Mouse (Mus musculus): ENCODE data around the gene Gm10382. TPM values are rescaled to one million over a fixed set of nuclear protein-coding genes. Genes with fewer than 3 reads are reported as not detected.
"Not testable (repeated sequence)": the region's sequence is repeated elsewhere in the genome, so short reads cannot be mapped to it uniquely, and the experiment has no call there.

The Gm10382 gene
- polyA plus RNA-seq, 1 experiment from 2014 or later, result 0.30 TPM

GRCm38 (mm10) chr5:125408842-125409241 is 19.7 kb downstream of the Gm10382 start:
- Histone ChIP-seq H3K4me2 (peak overlapping the region; percentile 50), H3K27ac (peak overlapping the region; percentile 19; the same call in 1 of the 2 replicates), H3K4me1 (replicated peaks) (peaks cover 24% of the 10 kb centered on the region), H3K9ac (no peak overlapping the region), H3K36me3 (no peaks in the 10 kb centered on the region), H3K27me3 (no peaks in the 10 kb centered on the region), H3K9me3 (replicated peaks) (no peaks in the 10 kb centered on the region), H3K4me3 (peak overlapping the region; percentile 42)
- no peak; the same call in 1 of the 2 replicates for ATAC-seq (replicated peaks; ENCODE audit: insufficient number of reproducible peaks, insufficient read depth, low FRiP score, low read depth)
- 2% methylated on average over 13 of the region's 13 CpGs for WGBS

DNA sequence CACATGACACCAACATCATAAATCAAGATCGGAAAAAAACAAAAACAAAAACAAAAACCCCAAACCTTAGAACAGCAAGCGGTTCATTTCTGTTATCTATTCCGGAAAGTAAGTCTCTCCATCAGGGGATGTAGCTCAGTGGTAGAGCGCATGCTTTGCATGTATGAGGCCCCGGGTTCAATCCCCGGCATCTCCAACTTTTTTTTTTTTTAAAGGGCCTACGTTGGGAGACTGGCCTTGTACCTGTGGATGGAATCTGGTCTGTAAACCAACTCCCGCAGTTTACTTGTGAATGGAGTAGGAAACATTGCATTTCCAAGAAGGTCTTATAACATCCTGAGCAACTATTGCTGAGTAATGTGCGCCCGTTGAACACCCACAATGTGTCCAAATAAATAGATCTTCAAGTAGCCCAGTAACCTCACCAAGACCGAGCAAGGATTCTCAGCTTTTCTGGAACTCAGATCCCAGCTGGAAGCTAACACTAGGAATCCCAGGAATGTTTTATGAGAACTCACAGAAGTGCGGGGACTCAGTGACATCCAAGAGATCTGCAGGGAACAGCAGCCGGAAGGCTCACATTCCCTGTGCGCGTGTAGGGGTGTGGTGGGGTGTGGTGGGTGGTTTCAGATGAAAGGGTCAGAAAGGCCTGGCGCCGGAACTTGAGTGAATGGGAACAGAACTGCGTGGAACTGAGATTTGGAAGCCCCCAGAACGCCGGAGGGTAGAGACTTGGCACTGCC is 20.4 kb downstream of the Gm10382 start:
- H3K27ac ChIP-seq, result no peak overlapping the region
- WGBS, result 14% methylated on average over 20 of the region's 20 CpGs

GRCm38 (mm10) chr5:125411972-125412530 is 22.9 kb downstream of the Gm10382 start:
- H3K36me3 ChIP-seq, result peaks cover 26% of the 10 kb centered on the region
- H3K4me3 ChIP-seq, result no peak overlapping the region
- no peak overlapping the region for H3K27ac ChIP-seq
- H3K9me3 ChIP-seq (replicated peaks), result no peaks in the 10 kb centered on the region
- WGBS, result 61% methylated on average over 5 of the region's 5 CpGs
- no peak overlapping the region for H3K9ac ChIP-seq
- no peak overlapping the region for H3K4me2 ChIP-seq
- H3K27me3 ChIP-seq, result no peaks in the 10 kb centered on the region
- peaks cover 16% of the 10 kb centered on the region for H3K4me1 ChIP-seq (replicated peaks)
- ATAC-seq (replicated peaks; ENCODE audit: insufficient number of reproducible peaks, insufficient read depth, low FRiP score, low read depth), result no peak

More for the DNA sequence above, 20.4 kb downstream of the Gm10382 start:
- ATAC-seq (replicated peaks; ENCODE audit: insufficient number of reproducible peaks, insufficient read depth, low FRiP score, low read depth), result no peak
- H3K9ac ChIP-seq, result no peak overlapping the region
- peak overlapping the region; percentile 42 for H3K4me3 ChIP-seq
- no peaks in the 10 kb centered on the region for H3K9me3 ChIP-seq (replicated peaks)
- H3K4me1 ChIP-seq (replicated peaks), result peaks cover 23% of the 10 kb centered on the region
- no peaks in the 10 kb centered on the region for H3K27me3 ChIP-seq
- H3K36me3 ChIP-seq, result peaks cover 1% of the 10 kb centered on the region
- peak overlapping the region; percentile 50 for H3K4me2 ChIP-seq

- H3K9me3 ChIP-seq (replicated peaks); ATAC-seq (replicated peaks; ENCODE audit: insufficient number of reproducible peaks, insufficient read depth, low FRiP score, low read depth); H3K27me3 ChIP-seq; H3K4me2 ChIP-seq; H3K27ac ChIP-seq; H3K4me3 ChIP-seq; H3K9ac ChIP-seq: not testable (repeated sequence)
- Histone ChIP-seq H3K4me1 (replicated peaks) (peaks cover 11% of the 10 kb centered on the region), H3K36me3 (peaks cover 31% of the 10 kb centered on the region)
- WGBS, result 87% methylated on average over 8 of the region's 8 CpGs
Measured at GRCm38 (mm10) chr5:125412536-125412935, 23.4 kb downstream of the Gm10382 start.

- Histone ChIP-seq H3K9ac (no peak overlapping the region), H3K4me1 (replicated peaks) (peaks cover 9% of the 10 kb centered on the region; the same call in 1 of the 2 replicates), H3K9me3 (replicated peaks) (no peaks in the 10 kb centered on the region), H3K4me3 (no peak overlapping the region), H3K36me3 (peaks cover 43% of the 10 kb centered on the region), H3K27me3 (no peaks in the 10 kb centered on the region), H3K27ac (peak overlapping the region; percentile 75), H3K4me2 (no peak overlapping the region)
- 41% methylated on average over 4 of the region's 4 CpGs for WGBS
- peak; percentile 41 for ATAC-seq (replicated peaks; ENCODE audit: insufficient number of reproducible peaks, insufficient read depth, low FRiP score, low read depth)
Measured at GRCm38 (mm10) chr5:125413763-125414162, 24.6 kb downstream of the Gm10382 start.

DNA sequence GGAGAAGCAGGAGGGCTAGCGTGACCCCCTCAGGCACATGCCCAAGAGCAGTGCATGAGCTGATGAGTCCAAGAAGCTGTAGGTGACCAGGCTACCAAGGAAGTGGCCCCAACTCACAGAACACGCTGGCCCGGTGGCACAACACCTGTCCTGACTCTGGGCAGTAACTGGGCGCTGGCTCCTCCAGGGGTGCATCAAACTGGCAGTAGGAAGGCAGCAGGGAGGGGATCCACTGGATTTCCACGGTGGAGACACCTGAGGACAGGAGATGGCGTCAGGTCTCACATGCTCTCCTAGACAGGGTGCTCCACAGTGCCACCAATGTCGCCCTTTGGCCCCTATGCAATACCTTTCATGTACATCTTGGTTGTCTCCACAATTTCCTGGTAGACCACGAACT is 27.1 kb downstream of the Gm10382 start:
- Histone ChIP-seq H3K4me2 (no peak overlapping the region), H3K4me3 (no peak overlapping the region), H3K27me3 (no peaks in the 10 kb centered on the region), H3K36me3 (peaks cover 64% of the 10 kb centered on the region), H3K4me1 (replicated peaks) (no peaks in the 10 kb centered on the region), H3K27ac (no peak overlapping the region), H3K9me3 (replicated peaks) (no peaks in the 10 kb centered on the region), H3K9ac (no peak overlapping the region)
- no peak for ATAC-seq (replicated peaks; ENCODE audit: insufficient number of reproducible peaks, insufficient read depth, low FRiP score, low read depth)
- WGBS, result 86% methylated on average over 8 of the region's 8 CpGs

- Histone ChIP-seq H3K27ac (no peak overlapping the region), H3K4me1 (replicated peaks) (no peaks in the 10 kb centered on the region), H3K9me3 (replicated peaks) (no peaks in the 10 kb centered on the region), H3K4me3 (no peak overlapping the region), H3K36me3 (peaks cover 87% of the 10 kb centered on the region), H3K4me2 (no peak overlapping the region), H3K9ac (no peak overlapping the region), H3K27me3 (no peaks in the 10 kb centered on the region)
- ATAC-seq (replicated peaks; ENCODE audit: insufficient number of reproducible peaks, insufficient read depth, low FRiP score, low read depth), result no peak
- 93% methylated on average over 12 of the region's 12 CpGs for WGBS
Measured at GRCm38 (mm10) chr5:125418636-125419035, 29.5 kb downstream of the Gm10382 start.

DNA sequence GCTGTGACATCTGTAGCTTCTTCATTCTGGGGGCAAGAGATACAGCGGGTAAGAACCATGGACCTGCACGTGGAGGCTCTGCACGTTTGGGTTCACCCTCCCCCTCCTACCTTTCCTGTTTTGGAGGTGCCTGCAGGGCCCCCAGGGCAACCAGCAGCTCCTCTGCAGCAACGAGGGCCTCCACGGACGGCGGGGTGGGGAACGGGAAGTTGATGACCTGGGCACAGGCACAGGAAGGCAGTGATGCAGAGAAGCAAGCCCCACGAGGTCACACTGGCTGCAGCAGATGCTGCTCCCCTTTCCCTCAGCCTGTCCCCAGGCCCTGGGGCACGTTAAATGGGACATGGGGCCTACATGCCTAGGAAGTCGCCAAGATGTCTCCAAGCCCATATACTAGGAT is 30.0 kb downstream of the Gm10382 start:
- 82% methylated on average over 11 of the region's 11 CpGs for WGBS
- Histone ChIP-seq H3K27me3 (no peaks in the 10 kb centered on the region), H3K4me2 (no peak overlapping the region), H3K36me3 (peaks cover 92% of the 10 kb centered on the region), H3K9ac (no peak overlapping the region), H3K4me1 (replicated peaks) (no peaks in the 10 kb centered on the region), H3K4me3 (no peak overlapping the region), H3K27ac (no peak overlapping the region), H3K9me3 (replicated peaks) (no peaks in the 10 kb centered on the region)
- ATAC-seq (replicated peaks; ENCODE audit: insufficient number of reproducible peaks, insufficient read depth, low FRiP score, low read depth), result no peak

DNA sequence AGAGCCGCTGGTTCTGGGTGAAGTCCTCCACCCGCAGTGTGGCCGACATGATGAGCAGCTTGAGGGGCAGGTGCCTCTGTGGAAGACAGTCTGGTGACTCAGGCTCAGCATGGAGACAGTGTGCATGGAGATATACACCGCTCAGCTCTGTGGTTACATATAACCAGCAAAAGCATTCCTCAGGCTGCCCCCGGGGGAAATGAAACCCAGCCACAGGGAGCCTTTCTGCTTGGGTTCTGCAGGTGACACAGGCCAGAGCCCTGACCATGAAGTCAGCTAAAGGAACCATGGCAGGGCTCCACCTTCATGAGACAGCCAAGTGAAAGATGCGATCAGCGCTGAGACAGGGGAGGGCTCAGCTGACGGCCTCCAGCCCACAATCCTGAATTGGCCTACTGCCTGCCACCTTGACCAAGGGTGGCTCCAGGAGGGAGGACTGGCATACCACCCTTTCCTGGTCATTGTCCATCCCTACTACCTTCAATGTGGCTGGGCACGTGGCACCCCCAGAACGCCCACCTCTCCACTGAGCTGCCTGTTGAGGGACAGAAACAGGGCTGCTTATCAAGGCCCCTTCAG is 36.7 kb downstream of the Gm10382 start:
- H3K27me3 ChIP-seq, result no peaks in the 10 kb centered on the region
- 0 out of 2 replicates have a peak, but pooled peaks cover 7% of the 10 kb centered on the region for H3K4me1 ChIP-seq (replicated peaks)
- no peak overlapping the region for H3K9ac ChIP-seq
- peaks cover 90% of the 10 kb centered on the region for H3K36me3 ChIP-seq
- 90% methylated on average over 10 of the region's 10 CpGs for WGBS
- H3K4me2 ChIP-seq, result no peak overlapping the region
- no peak for ATAC-seq (replicated peaks; ENCODE audit: insufficient number of reproducible peaks, insufficient read depth, low FRiP score, low read depth)
- H3K27ac ChIP-seq, result peak overlapping the region; percentile 53
- H3K9me3 ChIP-seq (replicated peaks), result no peaks in the 10 kb centered on the region
- H3K4me3 ChIP-seq, result no peak overlapping the region

DNA sequence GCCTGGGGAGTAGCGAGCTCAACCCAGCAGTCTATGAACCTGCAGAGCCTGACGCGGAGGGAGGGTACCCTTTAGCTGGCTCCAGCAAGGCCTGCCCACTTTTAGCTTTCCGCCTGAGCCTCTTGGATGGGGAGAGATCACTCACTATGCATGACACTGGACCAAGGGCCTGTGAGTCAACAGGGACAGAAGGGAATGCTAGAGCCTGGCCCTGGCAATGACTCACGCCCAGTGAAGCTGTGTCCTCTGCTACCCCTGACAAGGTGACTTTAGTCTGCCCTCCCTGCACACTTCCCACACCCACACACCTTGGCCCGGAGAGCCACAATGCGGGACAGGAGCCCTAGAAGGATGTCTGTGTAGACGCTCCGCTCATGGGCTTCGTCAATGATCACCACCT is 37.2 kb downstream of the Gm10382 start:
- Histone ChIP-seq H3K9ac (no peak overlapping the region), H3K9me3 (replicated peaks) (no peaks in the 10 kb centered on the region), H3K27ac (peak overlapping the region; percentile 53), H3K27me3 (no peaks in the 10 kb centered on the region), H3K36me3 (peaks cover 90% of the 10 kb centered on the region), H3K4me1 (replicated peaks) (0 out of 2 replicates have a peak, but pooled peaks cover 7% of the 10 kb centered on the region), H3K4me2 (no peak overlapping the region), H3K4me3 (no peak overlapping the region)
- WGBS, result 74% methylated on average over 10 of the region's 10 CpGs
- peak; percentile 33; the same call in 1 of the 2 replicates for ATAC-seq (replicated peaks; ENCODE audit: insufficient number of reproducible peaks, insufficient read depth, low FRiP score, low read depth)

GRCm38 (mm10) chr5:125432324-125432723 is 43.2 kb downstream of the Gm10382 start:
- H3K9ac ChIP-seq, result 0 out of 2 replicates have a peak overlapping the region, but pooled peaks have one; percentile 83
- peak overlapping the region; percentile 76 for H3K4me3 ChIP-seq
- peak overlapping the region; percentile 87; the same call in 1 of the 2 replicates for H3K4me2 ChIP-seq
- not testable (repeated sequence) for H3K9me3 ChIP-seq (replicated peaks); ATAC-seq (replicated peaks; ENCODE audit: insufficient number of reproducible peaks, insufficient read depth, low FRiP score, low read depth); H3K27ac ChIP-seq; H3K27me3 ChIP-seq
- 100% methylated on average over 2 of the region's 2 CpGs for WGBS
- H3K4me1 ChIP-seq (replicated peaks), result peaks cover 15% of the 10 kb centered on the region
- H3K36me3 ChIP-seq, result peaks cover 36% of the 10 kb centered on the region
